Mouse (Mus musculus): ENCODE measurements around the gene Klhdc10.
A peak's percentile ranks its signal among the peaks of the same experiment; 100 is the strongest.
"Not testable (repeated sequence)": the region's sequence is repeated elsewhere in the genome, so short reads cannot be mapped to it uniquely, and the experiment has no call there.

The Klhdc10 gene

GRCm38 (mm10) chr6:30401308-30402015 is at the start of gene Klhdc10:
Klhdc10 (plus strand) TSS chr6:30401868.
- DNase-seq (ENCODE audit: low spot score): peak; percentile 99

- DNase-seq (ENCODE audit: low spot score): no peak
Measured at GRCm38 (mm10) chr6:30352762-30353161, 48.9 kb upstream of the Klhdc10 start.

- DNase-seq (ENCODE audit: low spot score): no peak
Measured at GRCm38 (mm10) chr6:30353661-30354060, 48.0 kb upstream of the Klhdc10 start.

GRCm38 (mm10) chr6:30354760-30355159 is 46.9 kb upstream of the Klhdc10 start:
- DNase-seq (ENCODE audit: low spot score): no peak

GRCm38 (mm10) chr6:30355701-30356100 is 46.0 kb upstream of the Klhdc10 start:
- DNase-seq (ENCODE audit: low spot score): no peak

- no peak for DNase-seq (ENCODE audit: low spot score)
Measured at GRCm38 (mm10) chr6:30356161-30356560, 45.5 kb upstream of the Klhdc10 start.

- no peak for DNase-seq (ENCODE audit: low spot score)
Measured at GRCm38 (mm10) chr6:30356680-30357079, 45.0 kb upstream of the Klhdc10 start.

- DNase-seq (ENCODE audit: low spot score): peak; percentile 58
Measured at GRCm38 (mm10) chr6:30357561-30358177, 44.0 kb upstream of the Klhdc10 start.

- DNase-seq (ENCODE audit: low spot score): no peak
Measured at GRCm38 (mm10) chr6:30359762-30360509, 41.7 kb upstream of the Klhdc10 start.

- DNase-seq (ENCODE audit: low spot score): no peak
Measured at GRCm38 (mm10) chr6:30363808-30364207, 37.9 kb upstream of the Klhdc10 start.

GRCm38 (mm10) chr6:30369291-30369690 is 32.4 kb upstream of the Klhdc10 start:
- DNase-seq (ENCODE audit: low spot score): no peak

GRCm38 (mm10) chr6:30372627-30373369 is 28.9 kb upstream of the Klhdc10 start:
- no peak for DNase-seq (ENCODE audit: low spot score)

- no peak for DNase-seq (ENCODE audit: low spot score)
Measured at GRCm38 (mm10) chr6:30374731-30375510, 26.7 kb upstream of the Klhdc10 start.

- DNase-seq (ENCODE audit: low spot score): no peak
Measured at GRCm38 (mm10) chr6:30375791-30376190, 25.9 kb upstream of the Klhdc10 start.

GRCm38 (mm10) chr6:30381116-30381515 is 20.6 kb upstream of the Klhdc10 start:
- no peak for DNase-seq (ENCODE audit: low spot score)

- not testable (repeated sequence) for DNase-seq (ENCODE audit: low spot score)
Measured at GRCm38 (mm10) chr6:30390271-30390670, 11.4 kb upstream of the Klhdc10 start.

- DNase-seq (ENCODE audit: low spot score): peak; percentile 68
Measured at GRCm38 (mm10) chr6:30390714-30391697, 10.7 kb upstream of the Klhdc10 start, which contains the start of gene Zc3hc1. Zc3hc1 (minus strand) TSS chr6:30391028.

- DNase-seq (ENCODE audit: low spot score): no peak
Measured at GRCm38 (mm10) chr6:30391996-30392395, 9.7 kb upstream of the Klhdc10 start.

GRCm38 (mm10) chr6:30400146-30400545 is 1.5 kb upstream of the Klhdc10 start:
- DNase-seq (ENCODE audit: low spot score): no peak

GRCm38 (mm10) chr6:30400716-30401115 is 952 bp upstream of the Klhdc10 start:
- no peak for DNase-seq (ENCODE audit: low spot score)

Measured in urinary bladder, postnatal 25 days (tissue).